Comparison of ENCODE assay signal across 12 mouse cellular contexts in genomic region chr7:80499190-80499962, GRCm38 (mm10). TPM values are rescaled to one million over a fixed set of nuclear protein-coding genes. Genes with fewer than 3 reads are reported as not detected.
DNase-seq lines count a peak whose midpoint lies in the region; ATAC-seq lines count a peak whose summit lies in the region.
"Had no signal": no experiment of that assay in that cellular context is flagged by ENCODE, and none has a peak within 500 bp of the region (broad histone marks: within the 10 kb centered on the region; RNA-seq: fewer than 3 reads in every experiment).

No protein-coding gene starts in this region.

- H3K27ac ChIP-seq in intestine, embryonic 16.5 days (ENCODE audit: low read length), result no peak overlapping the region
- H3K27ac ChIP-seq: forebrain, embryonic 12.5 days; limb, embryonic 13.5 days had no signal

- DNase-seq in adrenal gland, adult 2 months, result peak; percentile 34
- no peak for DNase-seq in adrenal gland, postnatal 4 days (ENCODE audit: low spot score in 2 of 2)
- DNase-seq in ovary, postnatal 36 days (ENCODE audit: low spot score), result peak; percentile 12
- no peak for DNase-seq in ovary, postnatal 14 days (ENCODE audit: low spot score)
- DNase-seq in lung, postnatal 10 days, result peak; percentile 22
- DNase-seq in left cerebral cortex, postnatal 36 days (ENCODE audit: low spot score in 2 of 2), result no peak
- no peak for DNase-seq in gastrocnemius, adult 18-20 months (ENCODE audit: low spot score)
- DNase-seq: thymus, postnatal 14 days had no signal

- no peak for ATAC-seq in intestine, embryonic 16.5 days
- ATAC-seq: hindbrain, embryonic 16.5 days had no signal

- no peak overlapping the region for H3K4me3 ChIP-seq in intestine, embryonic 16.5 days (ENCODE audit: low read length)
- H3K4me3 ChIP-seq: forebrain, embryonic 12.5 days; limb, embryonic 13.5 days had no signal

- H3K36me3 ChIP-seq in intestine, embryonic 16.5 days (ENCODE audit: control insufficient read depth, insufficient read depth, low read length), result no peaks in the 10 kb centered on the region

- no peaks in the 10 kb centered on the region for H3K27me3 ChIP-seq in intestine, embryonic 16.5 days (replicated peaks; ENCODE audit: control insufficient read depth, insufficient read depth, low read length)
- H3K27me3 ChIP-seq: forebrain, embryonic 12.5 days; limb, embryonic 13.5 days had no signal

- H3K4me1 ChIP-seq in intestine, embryonic 16.5 days (ENCODE audit: control insufficient read depth, insufficient read depth, low read length), result no peaks in the 10 kb centered on the region
- H3K4me1 ChIP-seq: forebrain, embryonic 12.5 days; limb, embryonic 13.5 days had no signal

- H3K9ac ChIP-seq in intestine, embryonic 16.5 days (ENCODE audit: low read depth, low read length), result no peak overlapping the region
- H3K9ac ChIP-seq: forebrain, embryonic 12.5 days; limb, embryonic 13.5 days had no signal

- intact Hi-C loops in left cerebral cortex, postnatal 36 days (cut with DNase I), result no loop called here

- WGBS in intestine, embryonic 16.5 days, result 84% methylated on average over 9 of the region's 9 CpGs

- no peak overlapping the region for H3K4me2 ChIP-seq in intestine, embryonic 16.5 days (ENCODE audit: low read depth, low read length)
- H3K4me2 ChIP-seq: forebrain, embryonic 12.5 days; limb, embryonic 13.5 days had no signal

- no peaks in the 10 kb centered on the region for H3K9me3 ChIP-seq in intestine, embryonic 16.5 days (ENCODE audit: control insufficient read depth, low read length)
- H3K9me3 ChIP-seq: forebrain, embryonic 12.5 days; limb, embryonic 13.5 days had no signal

RNA-seq across cellular contexts. Expression of gene Blm, which starts 35.5 kb away (rescaled TPM):
- 1 to 10 TPM; 2.0 to 3.1 TPM for total RNA-seq in adrenal gland, adult 2 months (2021)
- 0.16 and 0.17 TPM in 2 replicates for polyA plus RNA-seq in adrenal gland, adult 2 months (2012; rRNA removed)
- 10 to 100 TPM; 13.9 to 18.0 TPM for total RNA-seq in adrenal gland, postnatal 4 days (2021)
- total RNA-seq in left cerebral cortex, postnatal 36 days (2021), result 1 to 10 TPM; 5.2 to 5.9 TPM
- 1 to 10 TPM; 1.4 to 1.9 TPM for total RNA-seq in gastrocnemius, adult 18-20 months (2021)
- polyA plus RNA-seq in intestine, embryonic 16.5 days (2015; fragmentation: Nextera tagmentation; extraction: Ambion mirVana), result 11.7 and 12.8 TPM in 2 replicates

Comparison
In these comparisons a context has a peak if more than half of its experiments do, and no peak if none do; other contexts are left out.
1. DNase-seq: peak in adrenal gland, adult 2 months (single experiment), ovary, postnatal 36 days (single experiment) and lung, postnatal 10 days (single experiment); none in adrenal gland, postnatal 4 days (0 of 2), ovary, postnatal 14 days (single experiment), left cerebral cortex, postnatal 36 days (0 of 2) and gastrocnemius, adult 18-20 months (single experiment).